Mouse (Mus musculus) midbrain, embryonic 14.5 days (tissue): ENCODE measurements around the gene Ddit4l. TPM values are rescaled to one million over a fixed set of nuclear protein-coding genes. Genes with fewer than 3 reads are reported as not detected.
"Not testable (repeated sequence)": the region's sequence is repeated elsewhere in the genome, so short reads cannot be mapped to it uniquely, and the experiment has no call there.

Experiments
- ATAC-seq: fragments of 200-750 bp; cut with Nextera tagmentation; 2 replicates; pipeline ENCODE4 v1.8.0; 2017; ENCODE audit warnings: moderate number of reproducible peaks, moderate library complexity; ENCODE audit not compliant: low FRiP score, low TSS enrichment
- DNase-seq: peaks from one replicate; pipeline ENCODE4 v3.0.0-alpha.2; 2015
- H3K27ac ChIP-seq: fragments of 300-500 bp; sonication (generic); replicated peaks from 2 replicates; pipeline ENCODE4 v1.5.1; 2014; ENCODE audit warnings: mild to moderate bottlenecking, low read depth, low read length, moderate library complexity
- H3K27me3 ChIP-seq: fragments of 300-500 bp; sonication (generic); 2 replicates; pipeline ENCODE4 v1.6.1; 2014; ENCODE audit warnings: low read length, control low read depth, mixed read lengths; ENCODE audit not compliant: control insufficient read depth, insufficient read depth
- H3K36me3 ChIP-seq: fragments of 300-500 bp; sonication (generic); 2 replicates; pipeline ENCODE4 v1.6.1; 2014; ENCODE audit warnings: low read length, control low read depth; ENCODE audit not compliant: control insufficient read depth, insufficient read depth
- H3K4me1 ChIP-seq: fragments of 300-500 bp; sonication (generic); 2 replicates; pipeline ENCODE4 v1.6.1; 2014; ENCODE audit warnings: mild to moderate bottlenecking, antibody characterized with exemption, low read length, control low read depth; ENCODE audit not compliant: control insufficient read depth, insufficient read depth
- H3K4me2 ChIP-seq: fragments of 300-500 bp; sonication (generic); 2 replicates; pipeline ENCODE4 v1.6.1; 2014; ENCODE audit warnings: mild to moderate bottlenecking, low read length, moderate library complexity
- H3K4me3 ChIP-seq: fragments of 300-500 bp; sonication (generic); replicated peaks from 2 replicates; pipeline ENCODE4 v1.5.1; 2014; ENCODE audit warnings: low read depth, low read length
- H3K9ac ChIP-seq: fragments of 300-500 bp; sonication (generic); replicated peaks from 2 replicates; pipeline ENCODE4 v1.6.1; 2014; ENCODE audit warnings: mild to moderate bottlenecking, low read length, moderate library complexity
- H3K9me3 ChIP-seq: fragments of 300-500 bp; sonication (generic); 2 replicates; pipeline ENCODE4 v1.6.1; 2016; ENCODE audit warnings: low read length, control low read depth, mixed read lengths; ENCODE audit not compliant: control insufficient read depth
- WGBS: fragments of 180-500 bp; shearing (Covaris S2); extraction: QIAGEN DNeasy Blood & Tissue Kit; methylation state at CpG from one replicate; pipeline ENCODE4 v1.1.7; 2014; 5-methylcytosine and 5-hydroxymethylcytosine counted together
- polyA plus RNA-seq: library from polyadenylated mRNA; unstranded; fragments of >200 nt; fragmentation: Nextera tagmentation; extraction: Ambion mirVana; gene quantifications from 2 replicates; pipeline ENCODE4 v1.2.1, GENCODE M21; 2014

Gene Ddit4l
- polyA plus RNA-seq, 1 experiment from 2014 or later, result 6.5 TPM

DNA sequence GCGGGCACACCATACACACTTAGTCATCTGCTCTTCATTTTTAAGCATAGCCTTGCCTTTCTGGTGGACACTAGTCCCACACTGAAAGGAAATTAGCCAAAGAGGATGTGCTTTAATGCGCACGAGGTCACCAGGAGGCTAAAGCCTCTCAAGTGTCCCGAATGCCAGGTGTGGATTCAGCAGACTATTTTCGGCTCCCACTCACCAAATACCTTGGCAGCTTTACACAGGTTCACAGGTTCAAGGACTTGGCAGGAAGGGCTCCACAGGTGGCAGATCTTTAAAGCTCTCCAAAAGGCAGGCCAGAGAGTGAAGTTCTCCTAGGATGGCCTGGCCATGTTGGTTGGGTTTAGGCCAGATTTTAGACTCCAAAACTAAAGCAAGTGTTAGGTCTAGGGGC is 19.8 kb downstream of the Ddit4l start:
- Histone ChIP-seq H3K4me2 (no peak overlapping the region), H3K36me3 (no peaks in the 10 kb centered on the region), H3K27ac (no peak overlapping the region), H3K9me3 (no peaks in the 10 kb centered on the region), H3K4me3 (no peak overlapping the region), H3K27me3 (no peaks in the 10 kb centered on the region), H3K4me1 (0 out of 2 replicates have a peak, but pooled peaks cover 4% of the 10 kb centered on the region), H3K9ac (no peak overlapping the region)
- WGBS, result 96% methylated on average over 5 of the region's 5 CpGs
- DNase-seq (no peak), ATAC-seq (no peak)

DNA sequence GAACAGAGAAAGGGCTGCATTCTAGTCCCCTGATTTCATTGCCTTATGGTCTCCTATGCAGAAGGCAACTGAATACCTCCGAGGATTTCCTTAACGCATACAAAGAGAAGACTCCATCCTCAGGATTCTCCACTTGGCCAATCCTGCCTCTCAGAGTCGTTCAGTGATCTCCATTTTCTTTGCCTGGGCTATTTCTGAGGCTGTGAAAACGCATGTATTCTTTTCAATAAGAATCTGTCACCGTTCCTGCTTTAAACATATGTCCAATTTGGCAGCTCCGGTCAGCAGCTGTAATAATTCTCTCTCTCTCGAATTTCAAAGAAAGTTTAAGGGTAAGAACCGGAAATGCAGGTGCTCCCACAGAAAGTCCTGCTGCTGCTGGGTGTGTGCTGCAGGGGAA is 20.7 kb downstream of the Ddit4l start:
- Histone ChIP-seq H3K9ac (no peak overlapping the region), H3K4me1 (0 out of 2 replicates have a peak, but pooled peaks cover 4% of the 10 kb centered on the region), H3K4me2 (no peak overlapping the region), H3K36me3 (no peaks in the 10 kb centered on the region), H3K9me3 (no peaks in the 10 kb centered on the region), H3K27me3 (no peaks in the 10 kb centered on the region), H3K27ac (no peak overlapping the region), H3K4me3 (no peak overlapping the region)
- DNase-seq, result no peak
- WGBS, result 42% methylated on average over 8 of the region's 8 CpGs
- ATAC-seq, result no peak

DNA sequence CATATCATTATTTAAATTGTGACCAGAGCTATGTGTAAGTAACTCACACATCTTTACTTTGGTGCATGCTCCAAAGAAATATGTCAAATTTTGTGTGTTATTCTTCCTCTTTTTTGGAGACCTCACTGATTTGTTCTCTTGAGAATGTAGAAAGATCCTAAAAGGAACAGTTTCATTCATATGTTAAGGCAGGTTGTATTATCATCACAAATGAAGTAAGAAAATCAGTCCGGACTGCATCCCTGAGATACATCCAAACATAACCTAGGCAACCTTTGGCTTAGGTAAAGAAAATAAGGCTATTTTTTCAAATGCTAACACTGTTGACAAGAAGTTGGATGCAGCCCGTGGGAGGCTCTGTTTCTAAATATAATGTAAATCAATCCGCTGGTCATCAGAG is 21.2 kb downstream of the Ddit4l start:
- H3K27ac ChIP-seq, result no peak overlapping the region
- no peak overlapping the region for H3K4me3 ChIP-seq
- 38% methylated on average over 3 of the region's 3 CpGs for WGBS
- H3K9ac ChIP-seq, result no peak overlapping the region
- ATAC-seq (no peak), DNase-seq (no peak)
- H3K4me2 ChIP-seq, result no peak overlapping the region
- no peaks in the 10 kb centered on the region for H3K36me3 ChIP-seq
- H3K27me3 ChIP-seq, result no peaks in the 10 kb centered on the region
- H3K9me3 ChIP-seq, result no peaks in the 10 kb centered on the region
- H3K4me1 ChIP-seq, result 0 out of 2 replicates have a peak, but pooled peaks cover 4% of the 10 kb centered on the region

DNA sequence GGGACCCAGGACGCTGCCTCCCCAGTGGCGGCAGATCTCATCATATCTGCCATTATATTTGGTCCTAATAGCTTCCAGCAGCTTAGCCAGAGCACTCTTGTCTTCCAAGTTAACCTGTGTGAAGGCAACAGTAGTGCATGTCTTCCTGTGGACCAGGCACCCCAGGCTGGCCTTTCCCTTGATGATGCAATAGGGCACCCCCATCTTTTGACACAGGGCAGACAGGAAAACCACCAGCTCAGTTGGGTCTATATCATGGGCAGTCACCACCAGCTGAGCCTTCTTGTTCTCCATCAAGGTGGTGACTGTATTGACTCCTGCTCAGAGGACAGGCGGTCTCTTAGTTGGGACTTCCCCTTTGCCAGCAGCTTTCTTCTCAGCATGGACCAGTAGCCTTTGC is 22.7 kb downstream of the Ddit4l start:
- H3K9ac ChIP-seq, result no peak overlapping the region
- H3K27ac ChIP-seq, result no peak overlapping the region
- no peak overlapping the region for H3K4me3 ChIP-seq
- no peak for DNase-seq
- 91% methylated on average over 3 of the region's 3 CpGs for WGBS
- H3K27me3 ChIP-seq, result no peaks in the 10 kb centered on the region
- ATAC-seq, result no peak
- H3K4me1 ChIP-seq, result 0 out of 2 replicates have a peak, but pooled peaks cover 4% of the 10 kb centered on the region
- no peaks in the 10 kb centered on the region for H3K9me3 ChIP-seq
- H3K4me2 ChIP-seq, result no peak overlapping the region
- no peaks in the 10 kb centered on the region for H3K36me3 ChIP-seq

DNA sequence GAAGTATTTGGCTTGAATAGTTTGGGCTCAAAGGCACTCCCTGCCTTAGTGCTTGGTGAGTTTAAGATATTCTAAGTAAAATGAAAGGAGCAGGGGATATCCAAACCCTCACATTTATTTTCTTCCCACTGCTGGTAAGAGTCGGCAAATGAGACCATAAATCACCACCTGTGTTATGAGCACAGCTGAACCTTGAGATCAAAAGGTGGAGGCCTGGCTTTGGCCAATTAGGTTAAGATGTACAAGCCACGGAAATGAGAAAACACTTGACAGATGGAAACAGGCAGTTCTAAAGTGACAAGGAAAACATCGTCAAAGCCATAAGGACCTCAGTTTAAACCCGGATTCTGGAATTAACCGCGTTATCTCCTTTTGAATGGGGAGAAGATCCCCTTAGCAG is 23.5 kb downstream of the Ddit4l start:
- DNase-seq (no peak), ATAC-seq (no peak)
- H3K4me3 ChIP-seq, result no peak overlapping the region
- no peak overlapping the region for H3K27ac ChIP-seq
- whole genome bisulfite sequencing, result 87% methylated on average over 6 of the region's 6 CpGs
- H3K36me3 ChIP-seq, result no peaks in the 10 kb centered on the region
- H3K4me1 ChIP-seq, result 0 out of 2 replicates have a peak, but pooled peaks cover 4% of the 10 kb centered on the region
- no peaks in the 10 kb centered on the region for H3K9me3 ChIP-seq
- H3K9ac ChIP-seq, result no peak overlapping the region
- H3K4me2 ChIP-seq, result no peak overlapping the region
- no peaks in the 10 kb centered on the region for H3K27me3 ChIP-seq

DNA sequence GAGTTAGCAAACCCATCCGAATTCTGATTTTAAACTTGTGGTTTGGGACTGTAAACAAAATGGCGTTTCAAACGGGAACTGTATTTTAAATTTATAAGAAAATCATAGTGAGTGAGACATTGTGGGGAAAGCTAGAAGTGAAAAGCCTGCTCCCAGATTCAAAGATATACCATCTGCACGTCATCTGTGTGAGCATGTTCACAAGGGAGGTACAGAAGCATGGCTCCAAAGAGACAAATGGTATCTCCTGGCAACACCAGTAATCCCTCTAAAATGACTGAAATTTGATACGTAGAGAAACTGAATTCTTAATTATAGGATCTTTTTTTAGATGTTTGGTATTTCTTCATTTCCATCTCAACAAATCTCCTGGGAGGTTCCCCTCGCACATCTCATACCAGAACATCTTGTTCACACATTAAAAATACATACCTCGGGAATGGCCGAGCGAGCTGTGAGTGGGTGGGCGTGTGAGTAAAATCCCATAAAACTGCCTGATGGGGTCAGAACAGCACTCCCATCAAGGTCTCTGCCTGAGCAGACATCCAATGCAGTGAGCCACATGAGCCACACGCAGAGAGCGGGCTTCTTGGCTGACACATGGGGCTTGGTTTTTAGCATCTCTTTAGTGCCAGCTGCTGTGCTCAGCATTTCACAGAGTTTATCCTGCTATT is 26.2 kb downstream of the Ddit4l start:
- Histone ChIP-seq H3K4me2 (no peak overlapping the region), H3K27ac (no peak overlapping the region), H3K4me1 (no peaks in the 10 kb centered on the region), H3K27me3 (no peaks in the 10 kb centered on the region), H3K36me3 (no peaks in the 10 kb centered on the region), H3K9me3 (no peaks in the 10 kb centered on the region), H3K9ac (no peak overlapping the region), H3K4me3 (no peak overlapping the region)
- DNase-seq (peak; percentile 35), ATAC-seq (no peak)
- WGBS, result 65% methylated on average over 12 of the region's 12 CpGs

DNA sequence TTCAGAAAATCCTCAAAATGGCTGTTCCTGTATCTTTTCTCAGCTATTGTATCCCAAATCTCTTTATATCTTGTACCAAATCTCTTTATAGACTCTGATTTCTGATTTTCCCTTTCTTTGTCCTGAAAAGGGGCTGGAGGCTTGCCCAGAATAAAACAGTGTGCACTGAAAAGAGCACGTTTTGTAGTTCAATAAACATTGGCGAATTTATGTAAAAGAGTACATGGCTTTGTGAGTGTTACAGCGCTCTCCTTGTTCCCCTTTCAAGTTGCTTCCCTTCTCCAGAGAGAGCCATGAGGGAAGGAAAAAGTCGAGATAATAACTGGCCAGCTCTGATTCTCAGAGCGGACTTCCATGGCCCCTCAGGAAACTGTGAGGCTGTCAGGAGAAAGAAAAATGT is 27.7 kb downstream of the Ddit4l start:
- H3K4me3 ChIP-seq, result no peak overlapping the region
- 37% methylated on average over 5 of the region's 5 CpGs for WGBS
- H3K27me3 ChIP-seq, result no peaks in the 10 kb centered on the region
- ATAC-seq, result no peak
- H3K9me3 ChIP-seq, result no peaks in the 10 kb centered on the region
- H3K9ac ChIP-seq, result no peak overlapping the region
- H3K27ac ChIP-seq, result no peak overlapping the region
- no peaks in the 10 kb centered on the region for H3K36me3 ChIP-seq
- DNase-seq, result peak; percentile 35
- H3K4me1 ChIP-seq, result no peaks in the 10 kb centered on the region
- no peak overlapping the region for H3K4me2 ChIP-seq

DNA sequence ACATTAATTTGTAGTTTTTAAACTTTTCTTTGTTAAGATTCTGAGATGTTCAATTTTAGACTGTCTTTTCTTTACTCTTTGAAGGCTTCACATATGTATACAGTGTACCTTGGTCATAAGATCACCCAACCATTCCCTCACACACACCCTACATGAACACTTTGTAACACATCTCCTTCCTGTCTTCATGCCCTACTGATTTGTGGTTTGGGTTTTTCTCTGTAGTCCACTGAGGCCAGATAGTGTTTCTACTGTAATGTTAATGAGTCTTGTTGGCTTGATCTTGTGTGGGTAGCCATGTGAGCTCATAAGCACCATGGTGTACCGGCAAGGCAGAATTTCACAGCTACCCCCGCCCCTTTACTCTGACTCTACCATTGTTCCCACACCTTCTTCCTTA is 31.4 kb downstream of the Ddit4l start:
- Histone ChIP-seq H3K4me2 (no peak overlapping the region), H3K9ac (no peak overlapping the region), H3K4me1 (no peaks in the 10 kb centered on the region), H3K36me3 (no peaks in the 10 kb centered on the region), H3K4me3 (no peak overlapping the region), H3K9me3 (no peaks in the 10 kb centered on the region), H3K27me3 (no peaks in the 10 kb centered on the region), H3K27ac (no peak overlapping the region)
- WGBS, result 89% methylated on average over 2 of the region's 2 CpGs
- ATAC-seq (no peak), DNase-seq (no peak)

DNA sequence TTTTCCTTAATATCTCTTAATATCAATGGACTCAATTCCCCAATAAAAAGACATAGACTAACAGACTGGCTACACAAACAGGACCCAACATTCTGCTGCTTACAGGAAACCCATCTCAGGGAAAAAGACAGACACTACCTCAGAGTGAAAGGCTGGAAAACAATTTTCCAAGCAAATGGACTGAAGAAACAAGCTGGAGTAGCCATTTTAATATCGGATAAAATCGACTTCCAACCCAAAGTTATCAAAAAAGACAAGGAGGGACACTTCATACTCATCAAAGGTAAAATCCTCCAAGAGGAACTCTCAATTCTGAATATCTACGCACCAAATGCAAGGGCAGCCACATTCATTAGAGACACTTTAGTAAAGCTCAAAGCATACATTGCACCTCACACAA is 49.8 kb downstream of the Ddit4l start, which contains the start of gene Gm21962:
Gm21962 (plus strand) TSS at position 301 of the 400 bp plus-strand sequence.
- H3K4me3 ChIP-seq, H3K9ac ChIP-seq, H3K27me3 ChIP-seq, H3K27ac ChIP-seq, DNase-seq, H3K9me3 ChIP-seq, H3K4me1 ChIP-seq, ATAC-seq, H3K36me3 ChIP-seq, H3K4me2 ChIP-seq: not testable (repeated sequence)
- no CpG with 5 or more reads among the region's 3 CpGs for WGBS
